Mouse (Mus musculus) E14TG2a.4 (cell line): ENCODE measurements at regions not wholly inside any gene's neighbourhood (a gene's known extent, or its start where the extent isn't known, plus 50 kb on each side); places are given as distances from the start of the nearest gene placed in this dataset.
"Not testable (repeated sequence)": the region's sequence is repeated elsewhere in the genome, so short reads cannot be mapped to it uniquely, and the experiment has no call there.

ENCODE experiments used
- H3K27me3 ChIP-seq: 2 replicates; pipeline ENCODE4 v1.6.1; 2014; ENCODE audit warnings: low read length, control low read depth; ENCODE audit not compliant: insufficient read depth
- H3K36me3 ChIP-seq: 2 replicates; pipeline ENCODE4 v1.6.1; 2014; ENCODE audit warnings: low read length, control low read depth; ENCODE audit not compliant: insufficient read depth
- H3K4me1 ChIP-seq: replicated peaks from 2 replicates; pipeline ENCODE4 v1.6.1; 2014; ENCODE audit warnings: low read depth, low read length, control low read depth
- H3K4me3 ChIP-seq: replicated peaks from 2 replicates; pipeline ENCODE4 v1.5.1; 2014; ENCODE audit warnings: mild to moderate bottlenecking, low read length
- H3K9me3 ChIP-seq: 2 replicates; pipeline ENCODE4 v1.6.1; 2014; ENCODE audit warnings: low read length, control low read depth
- CTCF ChIP-seq: conservative IDR thresholded peaks from 2 replicates; pipeline ENCODE4 v1.5.1; 2014; ENCODE audit warnings: low read length
- NANOG ChIP-seq: IDR thresholded peaks from 2 replicates; pipeline ENCODE4 v1.6.1; 2014; ENCODE audit warnings: borderline replicate concordance, low read length, mixed read lengths
- POU5F1 ChIP-seq: IDR thresholded peaks from 2 replicates; pipeline ENCODE4 v1.6.1; 2014; ENCODE audit warnings: low read length, borderline replicate concordance

DNA sequence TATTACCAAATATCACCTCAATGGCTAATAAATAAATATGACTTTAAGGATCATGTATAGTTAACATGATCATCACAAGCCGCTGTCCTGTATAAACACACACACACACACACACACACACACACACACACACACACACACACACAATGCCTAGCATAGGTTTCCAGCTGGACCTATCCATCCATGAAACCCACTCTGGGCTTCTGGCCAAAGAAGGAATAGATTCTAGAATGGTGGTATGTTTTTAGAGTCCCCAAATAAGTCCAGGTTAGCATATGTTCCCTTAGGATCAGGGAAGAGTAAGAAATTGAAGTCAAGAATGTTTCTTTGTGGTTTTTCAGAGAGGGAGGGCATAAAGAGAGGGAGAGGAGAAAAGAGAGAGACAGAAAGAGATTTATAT, 110.6 kb upstream of the Ndn start:
- TF ChIP-seq POU5F1 = no peak
- TF ChIP-seq NANOG = no peak
- no peak for TF ChIP-seq CTCF
- no peaks in the 10 kb centered on the region for H3K36me3 ChIP-seq

GRCm38 (mm10) chr7:62261688-62262114, 84.7 kb upstream of the Ndn start:
- TF ChIP-seq POU5F1 = no peak
- no peak for TF ChIP-seq NANOG
- TF ChIP-seq CTCF = no peak
- Histone ChIP-seq H3K4me3 (no peak overlapping the region), H3K27me3 (no peaks in the 10 kb centered on the region)

More for the DNA sequence above, 110.6 kb upstream of the Ndn start:
- Histone ChIP-seq H3K4me3 (no peak overlapping the region), H3K4me1 (peaks cover 17% of the 10 kb centered on the region), H3K9me3 (no peaks in the 10 kb centered on the region), H3K27me3 (peaks cover 3% of the 10 kb centered on the region)

DNA sequence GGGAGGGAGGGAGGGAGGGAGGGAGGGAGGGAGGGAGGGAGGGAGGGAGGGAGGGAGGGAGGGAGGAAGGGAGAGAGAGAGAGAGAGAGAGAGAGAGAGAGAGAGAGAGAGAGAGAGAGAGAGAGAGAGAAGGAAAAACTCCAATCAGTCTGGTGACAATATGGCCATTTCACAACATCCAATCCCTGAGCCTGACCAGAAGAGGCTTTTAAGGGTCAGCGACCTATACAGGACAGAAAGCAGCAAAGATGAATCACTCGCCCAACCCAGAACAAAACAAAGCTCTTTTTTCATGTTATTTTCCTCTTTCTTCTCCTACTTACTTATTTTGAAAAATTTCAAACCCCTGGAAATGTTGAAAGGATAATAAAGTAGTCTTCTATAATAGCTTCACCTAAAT, 84.2 kb upstream of the Ndn start:
- not testable (repeated sequence) for H3K4me3 ChIP-seq, H3K4me1 ChIP-seq, H3K9me3 ChIP-seq, H3K27me3 ChIP-seq, H3K36me3 ChIP-seq

More at GRCm38 (mm10) chr7:62261688-62262114, 84.7 kb upstream of the Ndn start:
- Histone ChIP-seq H3K4me1 (no peaks in the 10 kb centered on the region), H3K36me3 (no peaks in the 10 kb centered on the region), H3K9me3 (no peaks in the 10 kb centered on the region)

DNA sequence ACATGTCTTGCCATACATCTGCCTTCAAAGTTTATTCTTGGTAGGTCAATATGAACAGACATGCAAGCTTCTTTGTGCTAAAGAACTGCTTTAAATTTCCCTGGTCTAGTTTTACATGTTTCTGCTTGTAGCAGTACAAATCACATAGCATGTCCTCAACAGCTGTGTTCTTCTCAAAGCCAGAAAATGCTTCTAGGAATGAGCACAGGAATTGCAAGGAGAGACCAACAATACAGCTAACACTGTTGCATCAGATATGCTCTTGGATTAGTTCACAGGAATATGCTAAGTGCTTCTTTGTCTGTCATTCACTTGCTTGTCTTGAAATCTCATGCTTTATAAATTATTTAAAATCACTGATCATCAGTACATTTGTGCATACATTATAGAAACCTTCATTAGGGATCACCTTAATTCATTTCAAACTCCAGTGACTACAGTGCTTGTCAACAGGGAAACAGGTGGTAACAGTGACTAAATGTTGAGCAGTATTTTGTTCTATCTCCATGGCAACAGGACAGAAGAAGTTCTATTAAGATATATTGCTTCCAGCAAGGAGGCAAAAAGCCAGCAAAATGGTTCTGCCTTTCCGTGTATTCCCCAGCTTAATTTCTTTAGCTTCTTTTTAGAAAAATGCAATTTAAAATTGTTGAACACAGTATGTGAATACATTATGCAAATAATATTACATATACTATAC, 77.1 kb upstream of the Ndn start:
- Histone ChIP-seq H3K36me3 (no peaks in the 10 kb centered on the region), H3K27me3 (no peaks in the 10 kb centered on the region), H3K9me3 (no peaks in the 10 kb centered on the region), H3K4me3 (no peak overlapping the region), H3K4me1 (no peaks in the 10 kb centered on the region)
- TF ChIP-seq POU5F1 (no peak), NANOG (no peak), CTCF (no peak)

- Histone ChIP-seq H3K27me3 (no peaks in the 10 kb centered on the region), H3K4me3 (no peak overlapping the region), H3K4me1 (no peaks in the 10 kb centered on the region), H3K36me3 (no peaks in the 10 kb centered on the region), H3K9me3 (no peaks in the 10 kb centered on the region)
- TF ChIP-seq NANOG = no peak
Observed at GRCm38 (mm10) chr7:62276219-62276618, 70.2 kb upstream of the Ndn start.

GRCm38 (mm10) chr7:62278492-62278891, 67.9 kb upstream of the Ndn start:
- TF ChIP-seq NANOG (no peak), CTCF (no peak), POU5F1 (no peak)
- H3K9me3 ChIP-seq = no peaks in the 10 kb centered on the region
- no peaks in the 10 kb centered on the region for H3K27me3 ChIP-seq
- H3K4me1 ChIP-seq = no peaks in the 10 kb centered on the region
- H3K36me3 ChIP-seq = no peaks in the 10 kb centered on the region
- H3K4me3 ChIP-seq = no peak overlapping the region

GRCm38 (mm10) chr7:62279022-62279421, 67.3 kb upstream of the Ndn start:
- no peaks in the 10 kb centered on the region for H3K27me3 ChIP-seq
- TF ChIP-seq NANOG = no peak
- no peak for TF ChIP-seq POU5F1
- no peak for TF ChIP-seq CTCF
- no peaks in the 10 kb centered on the region for H3K36me3 ChIP-seq
- no peaks in the 10 kb centered on the region for H3K9me3 ChIP-seq
- no peak overlapping the region for H3K4me3 ChIP-seq
- H3K4me1 ChIP-seq = no peaks in the 10 kb centered on the region
